Mouse (Mus musculus): Measurements from ENCODE around the gene Rap1a.
A peak's percentile ranks its signal among the peaks of the same experiment; 100 is the strongest.

Gene Rap1a

DNA sequence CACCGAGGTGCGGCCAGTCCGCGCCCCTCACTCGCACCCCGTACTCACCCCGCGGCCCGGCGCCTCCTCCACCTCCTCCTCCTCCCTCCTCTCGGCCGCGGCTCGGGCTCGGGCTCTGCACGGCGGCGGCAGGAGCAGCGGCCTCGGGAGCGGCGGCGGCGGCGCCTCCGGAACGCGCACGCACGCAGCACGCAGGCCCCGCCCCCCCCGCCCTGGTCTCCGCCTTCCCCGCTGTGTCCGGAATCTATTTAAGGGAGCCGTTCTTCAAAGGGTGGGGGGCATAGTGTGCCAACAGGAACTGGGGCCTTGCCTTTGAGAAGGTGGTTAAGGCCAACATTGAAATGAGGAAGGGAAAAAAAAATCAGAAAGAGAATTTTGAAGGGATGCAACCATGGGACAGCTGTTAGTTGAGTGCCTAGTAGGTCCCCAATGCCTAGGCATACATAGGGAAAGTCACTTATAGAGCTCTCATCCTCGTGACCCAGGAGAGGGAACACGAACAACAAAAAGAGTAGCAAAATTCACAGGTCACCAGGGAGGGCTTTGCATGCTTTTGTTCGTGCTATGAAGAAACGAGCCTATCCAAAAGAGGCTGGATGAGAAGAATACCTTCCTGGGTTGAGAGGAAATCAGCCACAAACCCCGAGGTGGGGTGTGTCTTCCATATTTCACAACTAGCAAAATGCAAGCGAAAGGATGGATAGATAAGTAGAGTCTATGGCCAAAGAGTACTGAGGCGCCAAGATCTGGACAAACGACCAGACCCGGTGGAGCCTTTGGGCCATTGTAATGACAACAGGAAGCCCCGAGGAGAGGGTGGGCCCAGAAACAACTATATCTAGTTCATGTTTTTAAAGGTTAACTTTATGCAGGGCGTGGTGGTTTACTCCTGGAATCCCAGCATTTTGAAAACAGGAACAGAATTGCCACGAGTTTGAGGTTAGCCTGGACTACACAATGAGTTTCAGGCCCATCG lies at the start of gene Rap1a:
TSS of gene Rap1a (minus strand) at position 146 of the 976 bp plus-strand sequence.
- DNase-seq, result peak; percentile 73

DNA sequence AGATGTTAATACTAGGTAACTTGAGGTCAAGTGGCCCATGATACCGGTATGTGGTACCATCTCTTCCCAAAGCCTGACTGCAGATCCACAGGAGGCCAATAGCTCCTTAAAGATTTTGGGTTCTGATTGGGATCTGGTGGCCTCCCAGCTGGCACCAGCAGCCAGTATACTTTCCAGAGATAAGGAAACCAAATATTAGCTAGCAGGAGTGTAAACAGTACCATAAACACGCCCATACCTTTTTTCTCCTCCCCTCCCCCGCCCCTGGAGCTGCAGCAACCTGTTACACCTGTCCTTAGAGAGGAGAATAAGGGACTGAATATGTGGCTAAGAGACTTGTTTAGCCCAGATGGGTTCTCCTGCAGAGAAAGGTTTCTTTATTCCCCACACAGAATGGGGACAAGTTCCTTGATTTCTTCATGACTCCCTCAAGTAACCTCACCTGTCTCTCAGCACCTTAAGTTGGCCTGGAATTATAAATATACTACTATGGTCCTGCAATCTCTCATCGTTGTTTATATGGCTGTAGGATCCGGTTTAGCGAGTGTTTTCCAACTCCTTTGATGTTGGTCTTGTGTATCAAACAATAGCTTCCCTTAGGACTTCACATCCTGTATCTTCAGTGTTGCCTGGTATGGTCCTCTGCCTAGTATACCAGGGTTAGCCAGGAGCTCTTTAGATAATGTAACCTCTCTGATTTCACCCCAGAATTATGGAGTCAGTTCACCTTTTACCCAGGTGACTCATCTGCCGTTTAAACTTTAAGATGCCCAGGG lies 45.3 kb upstream of the Rap1a start:
- no peak for DNase-seq

DNA sequence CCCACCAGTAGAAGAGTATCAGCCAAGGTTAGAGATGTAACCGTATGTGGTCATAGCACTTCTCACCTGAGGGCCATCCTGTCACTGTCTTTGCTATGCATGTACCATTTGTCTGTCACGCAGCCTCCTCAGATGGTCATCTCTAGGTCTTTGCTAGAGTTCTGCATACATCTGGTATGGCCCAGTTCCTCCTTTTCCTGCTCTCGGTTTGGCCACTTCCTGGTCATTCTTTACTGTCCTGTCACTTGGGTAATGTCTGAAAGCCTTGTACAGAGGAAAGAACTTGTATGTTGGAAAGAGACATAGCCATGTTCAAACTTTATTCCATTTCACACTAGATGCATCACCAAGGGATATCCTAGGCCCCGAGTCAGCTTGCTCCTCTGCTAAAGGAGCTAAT lies 38.7 kb upstream of the Rap1a start:
- peak; percentile 29 for DNase-seq

DNA sequence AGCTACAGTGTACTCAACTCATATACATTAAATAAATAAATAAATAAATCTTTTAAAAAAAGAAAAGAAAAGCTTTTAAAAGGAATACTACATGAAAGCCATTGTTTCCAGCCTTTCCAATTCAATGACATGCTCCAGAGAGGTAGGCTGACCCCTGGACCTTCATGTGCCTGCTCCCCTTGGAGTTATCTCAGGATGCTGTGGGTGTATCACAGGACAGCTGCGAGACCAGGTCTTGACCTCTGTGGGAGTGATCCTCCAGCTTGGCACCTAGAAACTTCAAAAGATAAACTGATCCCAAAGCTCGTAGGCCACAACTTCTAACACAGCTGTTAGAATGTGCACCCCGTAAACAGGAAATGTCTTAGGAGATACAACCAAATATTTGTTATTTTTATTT lies 37.5 kb upstream of the Rap1a start:
- DNase-seq, result no peak

DNA sequence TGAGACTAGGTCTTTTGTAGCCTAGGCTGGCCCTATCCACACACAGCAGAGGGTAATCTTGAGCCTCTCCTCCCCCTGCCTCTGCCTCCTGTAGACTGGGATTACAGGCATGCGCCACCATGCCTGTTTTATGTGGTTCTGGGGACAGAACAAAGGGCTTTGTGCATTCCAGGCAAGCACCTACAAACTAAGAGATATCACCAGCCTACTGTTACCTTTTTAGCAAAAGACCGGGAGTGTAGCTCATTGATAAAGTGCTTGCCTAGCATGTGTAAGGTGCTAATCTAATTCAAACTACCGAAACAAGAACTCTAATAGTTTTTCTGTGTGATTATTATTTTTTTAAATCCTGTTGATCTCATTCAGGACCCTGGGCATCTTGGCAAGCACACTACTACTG lies 35.7 kb upstream of the Rap1a start:
- no peak for DNase-seq

DNA sequence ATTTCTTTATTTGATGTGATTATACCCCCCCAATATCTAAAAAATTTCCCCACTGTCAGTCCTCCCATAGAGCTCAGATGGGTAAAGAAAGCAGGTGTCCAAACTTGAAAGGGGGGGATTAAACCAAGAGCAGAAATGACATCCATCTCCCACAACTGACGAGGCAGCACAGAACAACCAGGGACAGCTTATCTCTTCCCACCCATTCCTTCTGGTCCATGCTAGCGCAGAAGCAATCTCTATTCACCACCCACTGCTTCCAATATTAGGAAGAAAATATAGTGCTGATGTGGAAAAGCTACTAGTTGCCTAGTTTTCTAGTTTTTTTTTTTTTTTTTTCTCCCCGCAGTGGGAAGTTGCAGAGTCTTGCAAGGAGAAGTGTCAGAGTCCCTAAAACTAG lies 34.7 kb upstream of the Rap1a start:
- peak; percentile 50 for DNase-seq

DNA sequence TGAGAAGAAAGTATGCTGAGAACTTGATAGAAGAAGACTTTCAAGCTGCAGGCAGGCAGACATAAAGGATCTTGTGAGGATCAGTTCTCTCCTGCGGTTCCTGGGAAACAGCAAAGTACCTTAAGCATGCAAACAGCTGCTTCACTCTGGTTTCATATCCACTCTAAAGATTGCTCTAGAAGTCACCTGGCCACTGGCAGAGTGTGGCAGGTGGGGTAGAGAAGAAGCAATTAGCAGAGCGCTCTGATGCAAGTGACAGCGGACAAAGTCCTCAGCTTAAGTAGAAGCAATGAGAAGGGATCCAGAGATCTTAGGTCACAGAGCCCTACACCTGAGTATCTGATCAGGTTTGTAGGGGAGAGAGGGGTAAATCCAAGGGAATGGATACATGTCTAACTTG lies 30.4 kb upstream of the Rap1a start:
- DNase-seq, result no peak

DNA sequence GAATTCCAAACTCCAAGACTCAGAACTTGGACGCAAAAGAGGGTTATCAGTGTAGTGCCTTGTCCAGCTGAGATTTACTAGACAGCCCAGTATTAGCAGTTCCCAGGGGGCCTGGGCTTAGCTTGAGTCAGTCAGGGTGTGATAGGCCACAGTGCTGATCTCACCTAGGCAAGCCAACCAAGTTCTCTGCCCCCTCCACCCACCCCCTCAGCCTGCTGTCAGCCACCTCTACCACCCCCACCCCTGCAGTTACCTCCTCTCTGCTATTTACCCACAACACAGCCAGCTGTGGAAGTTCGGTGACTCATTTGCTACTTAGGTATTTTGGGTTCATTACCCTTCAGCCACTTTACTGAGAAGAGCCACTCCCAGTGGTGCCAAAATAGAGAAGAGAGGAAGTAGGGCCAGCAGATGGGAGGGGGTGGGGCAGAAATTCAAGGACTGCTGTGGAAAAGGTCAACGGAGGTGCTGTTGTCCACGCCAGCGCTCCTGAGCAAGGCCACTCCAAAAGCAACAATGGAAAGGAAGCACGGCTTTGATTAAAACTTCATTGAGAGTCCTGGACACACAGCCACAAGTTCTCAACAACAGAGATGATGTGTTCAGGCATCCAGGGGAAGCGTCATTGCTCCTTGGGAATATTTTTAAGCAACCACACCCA lies 24.5 kb upstream of the Rap1a start:
- DNase-seq, result no peak

DNA sequence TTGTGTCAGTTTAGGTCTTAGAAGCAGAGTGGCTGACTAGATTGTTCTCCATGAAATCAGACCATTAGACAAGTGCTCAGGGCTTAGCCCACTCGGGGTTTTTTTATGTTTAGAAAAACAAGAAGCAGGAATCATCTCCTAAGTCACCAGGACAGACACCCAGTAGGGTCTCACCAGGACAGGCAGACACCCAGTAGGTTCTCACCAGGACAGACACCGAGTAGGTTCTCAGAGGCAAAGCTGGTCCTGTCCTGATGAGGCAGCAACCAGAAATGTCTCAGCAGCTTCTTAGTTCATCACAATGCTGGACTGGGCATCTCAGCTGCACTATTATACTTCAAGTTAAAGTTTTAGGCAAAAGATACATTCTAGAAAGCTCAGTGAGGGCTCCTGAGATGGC lies 23.6 kb upstream of the Rap1a start:
- DNase-seq, result no peak

DNA sequence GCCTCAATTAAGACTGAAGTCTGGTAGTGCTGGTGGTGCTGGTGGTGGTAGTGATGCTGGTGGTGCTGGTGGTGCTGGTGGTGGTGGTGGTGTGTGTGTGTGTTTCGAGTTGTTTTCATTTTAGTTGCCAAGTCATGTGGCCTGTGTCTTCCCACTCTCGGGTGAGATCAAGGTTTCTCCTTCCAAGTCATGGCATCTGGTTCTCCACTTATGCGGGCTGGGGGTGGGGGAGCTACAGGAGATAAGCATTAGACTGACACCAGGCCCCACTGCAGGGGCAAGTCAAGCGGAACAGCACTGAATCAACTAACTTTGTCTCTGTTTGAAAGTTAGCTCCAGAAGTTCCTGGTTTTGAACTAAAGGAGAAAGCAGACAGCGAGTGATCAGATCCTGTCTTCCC lies 23.0 kb upstream of the Rap1a start:
- no peak for DNase-seq

DNA sequence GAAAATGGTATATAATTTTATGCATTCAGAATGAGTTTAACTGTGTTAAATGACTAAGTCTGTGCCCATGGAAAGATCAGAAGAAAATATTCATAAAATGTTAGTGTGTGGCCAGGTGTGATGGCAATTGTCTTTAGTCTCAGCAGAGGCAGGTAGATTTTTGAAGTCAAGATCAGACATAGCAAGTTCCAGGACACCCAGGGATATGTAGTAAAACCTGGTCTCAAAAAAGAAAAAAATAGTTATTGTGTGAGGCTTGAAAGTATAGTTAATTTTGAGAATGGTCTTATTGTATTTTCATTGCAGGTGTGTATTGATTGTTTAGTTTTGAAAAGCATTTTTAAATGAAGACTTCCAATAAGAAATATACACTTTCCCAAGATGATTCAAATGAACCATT lies 22.5 kb upstream of the Rap1a start:
- no peak for DNase-seq

DNA sequence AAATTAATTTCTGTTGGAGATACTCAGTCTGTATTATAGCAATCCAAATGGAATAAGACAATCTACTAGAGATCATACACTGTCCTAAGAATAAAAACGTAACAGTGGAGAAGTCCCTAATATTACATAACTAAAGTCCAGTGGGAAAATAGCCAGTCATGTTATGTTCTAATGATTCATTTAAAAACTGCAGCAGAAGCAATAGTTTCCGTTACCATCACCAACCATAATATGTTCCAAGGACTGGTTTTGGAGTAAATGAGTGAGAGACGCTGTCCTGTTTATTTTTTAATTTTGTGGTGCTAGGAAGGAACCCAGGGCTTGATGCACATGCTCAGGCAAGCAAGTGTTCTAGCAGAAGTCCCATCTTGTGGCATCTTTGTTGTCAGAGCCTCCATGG lies 20.4 kb upstream of the Rap1a start:
- no peak for DNase-seq

DNA sequence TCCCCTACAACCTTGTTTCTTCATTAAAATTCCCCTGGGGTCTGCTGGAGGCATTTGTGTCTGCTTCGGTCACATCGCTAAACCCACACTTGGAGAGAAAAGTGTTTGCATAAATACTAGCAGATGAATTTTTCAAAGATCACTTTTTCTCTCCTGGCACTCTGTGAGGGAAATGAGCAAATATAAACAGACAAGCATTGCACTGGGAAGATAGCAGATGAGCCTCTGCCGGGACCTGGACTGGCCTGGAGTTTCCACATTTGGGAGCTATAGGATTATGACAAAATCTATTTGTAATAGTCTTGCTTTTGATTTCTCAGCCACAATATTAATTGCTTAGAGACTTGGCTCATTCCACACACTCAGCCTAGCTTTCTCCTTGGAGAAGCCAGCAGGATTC lies 19.1 kb upstream of the Rap1a start:
- no peak for DNase-seq

DNA sequence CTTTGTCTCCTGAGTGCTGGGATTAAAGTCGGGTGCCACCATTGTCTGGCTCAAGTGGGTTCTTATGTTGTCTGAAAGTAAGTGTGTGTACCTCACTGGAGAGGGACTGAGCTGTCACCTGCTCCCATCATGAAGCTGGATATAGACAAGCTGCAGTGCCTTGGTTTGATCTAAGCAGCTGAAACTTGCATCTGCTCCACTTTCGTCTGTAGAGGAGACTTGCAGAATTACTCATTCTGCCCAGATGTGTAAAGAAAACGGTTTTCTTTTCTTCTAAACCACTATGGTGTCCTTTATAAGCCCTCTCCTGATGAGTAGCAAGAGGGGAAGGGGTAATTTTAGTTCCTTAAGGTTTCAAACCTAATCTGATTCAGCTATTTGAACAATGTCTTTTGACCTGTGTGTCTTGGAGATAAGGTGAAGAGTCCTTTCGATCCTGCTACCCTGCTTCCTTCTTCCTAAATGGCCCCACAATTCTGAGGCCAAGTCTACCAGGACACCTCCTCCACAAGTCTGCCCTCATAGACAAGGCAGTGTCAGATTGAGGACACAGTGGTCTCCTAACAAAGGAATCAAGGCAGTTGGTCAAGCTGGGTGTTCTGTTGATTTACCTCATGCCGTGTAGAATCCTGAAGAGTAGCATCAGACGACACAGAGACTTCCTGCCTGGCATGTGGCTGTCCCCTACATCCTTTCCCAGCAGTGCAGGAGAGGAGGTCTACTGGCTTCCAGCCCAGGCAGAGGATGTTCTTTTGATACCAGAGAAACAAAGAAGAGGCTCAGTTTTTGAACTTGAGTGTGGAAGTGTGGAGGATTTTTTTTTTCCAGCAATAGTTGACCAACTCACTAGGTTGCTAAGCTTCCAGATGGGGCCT lies 17.2 kb upstream of the Rap1a start:
- no peak for DNase-seq

DNA sequence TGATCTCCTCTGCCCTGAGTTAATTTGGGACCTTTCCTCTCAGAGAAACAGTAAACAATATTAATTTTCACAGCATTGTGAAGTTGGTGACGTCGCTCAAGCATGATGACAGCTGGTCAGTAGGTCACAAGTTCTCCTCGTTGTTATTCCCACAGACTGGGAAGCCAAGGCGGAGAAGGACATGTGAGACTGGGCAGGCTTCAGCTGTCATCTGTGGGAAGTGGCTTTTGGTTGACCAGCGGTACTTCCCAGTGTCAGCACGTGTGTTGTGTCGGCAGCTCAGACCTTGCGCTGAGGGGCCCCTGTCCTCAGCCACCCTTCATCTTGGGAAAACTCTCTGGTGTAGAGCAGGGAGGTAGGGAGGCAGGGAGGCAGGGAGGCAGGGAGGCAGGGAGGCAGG lies 15.0 kb upstream of the Rap1a start:
- DNase-seq, result no peak

DNA sequence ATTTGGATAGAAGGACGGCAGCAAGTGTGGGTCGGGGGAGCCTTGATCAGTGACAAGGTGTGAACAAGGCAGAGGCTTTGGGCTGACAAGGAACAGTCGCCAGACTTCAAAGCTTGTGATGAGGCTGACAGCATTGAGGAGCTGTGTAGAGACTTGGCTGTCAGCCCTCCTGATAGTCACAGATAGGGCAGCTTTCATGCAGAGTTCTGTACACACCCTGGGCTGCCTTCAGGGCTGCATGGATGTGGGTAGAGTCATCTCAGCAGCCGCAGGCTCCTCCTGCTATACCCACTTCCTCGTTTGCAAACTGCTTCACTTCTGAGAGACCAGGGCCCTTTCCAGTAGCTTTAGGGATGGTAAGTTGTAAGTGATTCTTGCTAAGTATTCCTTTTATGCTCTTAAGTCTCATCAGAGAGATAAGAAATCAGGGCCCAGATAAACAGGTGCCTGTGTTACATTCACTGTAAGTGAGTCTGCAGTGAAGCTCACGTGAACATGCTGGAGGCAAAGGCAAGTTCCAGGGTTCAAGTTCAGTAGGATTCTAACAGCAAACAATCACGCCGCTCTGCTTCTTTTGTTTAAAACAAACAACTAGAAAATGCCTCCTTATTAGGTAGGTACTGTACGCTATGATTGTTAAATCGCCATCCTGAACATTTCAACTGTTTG lies 14.2 kb upstream of the Rap1a start:
- no peak for DNase-seq

DNA sequence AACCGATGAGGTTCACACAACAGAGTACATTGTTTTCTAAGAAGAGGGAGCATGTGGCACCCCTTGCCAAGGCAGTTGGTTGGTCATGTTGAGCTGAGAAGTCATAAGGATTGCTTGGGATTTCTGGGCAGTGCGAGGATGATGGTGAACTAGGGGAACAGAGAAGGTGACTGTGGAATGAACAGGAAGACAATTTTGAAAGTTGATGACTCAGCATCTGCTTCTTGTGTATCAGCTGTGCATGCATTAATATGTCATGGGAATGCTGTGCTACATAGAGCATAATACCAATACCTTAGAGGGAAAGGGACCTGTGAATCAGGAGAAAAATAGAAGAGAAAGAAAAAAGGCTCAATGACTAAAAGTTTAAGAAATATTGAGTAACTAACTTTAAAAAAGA lies 10.0 kb upstream of the Rap1a start:
- DNase-seq, result no peak

DNA sequence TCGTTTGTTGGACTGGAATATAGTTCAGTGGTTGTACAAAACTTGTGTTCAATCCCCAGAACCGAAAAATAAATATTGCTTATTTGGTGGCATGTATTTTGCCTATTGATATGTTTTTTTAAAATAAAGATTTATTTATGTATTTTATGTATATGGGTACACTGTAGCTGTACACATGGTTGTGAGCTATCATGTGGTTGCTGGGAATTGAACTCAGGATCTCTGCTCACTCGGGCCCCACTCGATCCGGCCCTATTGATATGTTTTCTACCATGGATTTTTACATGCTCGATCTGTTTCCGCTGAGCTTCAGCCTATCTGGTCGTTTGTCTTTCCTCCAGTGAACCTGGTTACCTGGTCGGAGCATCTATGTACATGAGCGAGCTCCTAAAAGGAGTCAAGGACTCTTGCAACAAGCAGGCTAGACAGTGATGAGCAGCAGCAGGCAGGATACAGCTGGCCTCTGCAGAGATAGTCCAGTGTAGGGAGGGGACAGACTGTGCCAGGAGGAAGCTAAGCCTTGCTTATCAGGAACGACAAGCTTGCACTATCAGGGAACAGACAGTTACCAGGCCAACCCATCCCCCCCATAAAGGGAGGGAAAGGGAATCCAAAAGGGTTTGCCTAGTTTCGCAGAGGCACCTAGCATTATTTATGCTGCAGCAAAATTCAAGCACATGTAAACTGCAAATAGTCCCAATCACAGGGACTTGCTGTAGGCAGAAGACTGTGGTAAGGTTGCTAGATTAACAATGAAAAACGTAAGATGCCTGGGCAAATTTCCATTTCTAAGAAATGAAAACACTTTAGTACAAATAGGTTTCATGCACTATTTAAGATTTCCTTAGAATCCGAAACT lies 7.3 kb upstream of the Rap1a start:
- DNase-seq, result no peak

DNA sequence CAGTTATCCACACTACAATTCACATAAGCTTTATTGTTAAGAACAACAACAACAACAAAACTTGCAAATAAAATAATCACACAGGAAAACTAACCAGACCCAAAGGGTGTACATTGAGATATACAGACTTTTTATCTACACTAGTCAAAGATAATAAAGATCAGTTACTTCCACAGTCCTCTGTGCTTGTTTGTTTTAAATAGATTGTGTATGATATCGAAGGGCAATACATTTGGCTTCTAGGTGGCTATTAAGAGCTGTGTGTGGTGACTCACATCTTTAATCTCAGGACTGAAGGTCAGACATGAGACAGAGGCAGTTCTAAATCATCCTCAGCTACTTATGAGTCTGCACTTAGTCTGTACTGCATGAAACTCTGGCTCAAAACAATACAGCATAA lies 6.5 kb upstream of the Rap1a start:
- DNase-seq, result no peak

DNA sequence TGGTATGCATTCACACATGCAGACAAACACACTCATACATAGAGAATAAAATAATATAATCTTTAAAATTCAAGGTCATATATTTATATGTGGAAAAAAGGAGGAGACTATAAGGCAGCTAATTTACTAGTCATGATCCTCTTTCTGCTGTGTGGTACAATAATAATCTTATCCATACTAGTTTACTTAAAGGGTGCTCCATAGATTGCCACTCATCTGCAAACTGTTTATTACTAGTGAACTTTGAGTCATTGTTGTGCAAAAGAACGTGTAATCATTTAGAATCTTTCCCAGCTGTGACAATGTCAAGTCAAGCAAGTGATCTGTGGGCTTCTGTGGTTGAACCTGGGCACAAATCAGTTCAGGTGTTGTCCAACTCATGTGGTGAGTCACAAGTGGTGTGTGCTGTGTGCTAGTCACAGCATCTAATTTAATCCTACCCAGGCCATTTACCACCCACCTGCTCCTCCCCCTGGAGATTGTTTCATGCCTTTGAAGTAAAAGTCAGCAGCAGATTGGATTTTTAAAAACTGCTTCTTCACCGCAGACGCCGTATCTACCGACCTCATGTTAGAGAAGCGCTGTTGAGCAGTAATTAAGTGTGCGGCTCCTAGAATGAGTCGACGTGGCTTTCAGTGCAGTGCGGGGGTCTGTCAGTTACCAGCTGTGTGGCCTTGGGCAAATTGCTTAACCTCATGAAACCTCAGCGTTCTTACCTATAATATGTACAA lies 5.5 kb upstream of the Rap1a start:
- DNase-seq, result no peak
